Mouse (Mus musculus): Measurements from ENCODE around the gene Ntm.

- TF ChIP-seq CTCF (IDR thresholded peaks at IDR 0.05; ENCODE audit: borderline replicate concordance, extremely low read depth, insufficient read depth, insufficient read length): no peak
- TF ChIP-seq POLR2A (IDR thresholded peaks at IDR 0.05; ENCODE audit: borderline replicate concordance, extremely low read depth, insufficient read depth, insufficient read length, poor library complexity, severe bottlenecking): no peak
Measured at GRCm38 (mm10) chr9:29215241-29215640, 747.7 kb downstream of the Ntm start.
